Mouse (Mus musculus) embryo, embryonic 11.5 days (tissue): Measurements from ENCODE around the gene Trip12.

ENCODE experiments used
- DNase-seq: peaks from one replicate; pipeline ENCODE4 v3.0.0-alpha.2; 2012; ENCODE audit warnings: low read depth, low spot score

Gene Trip12

GRCm38 (mm10) chr1:84840018-84840664 is at the start of gene Trip12:
Gene Trip12, minus strand, starts transcription at chr1:84840516.
- DNase-seq: no peak

DNA sequence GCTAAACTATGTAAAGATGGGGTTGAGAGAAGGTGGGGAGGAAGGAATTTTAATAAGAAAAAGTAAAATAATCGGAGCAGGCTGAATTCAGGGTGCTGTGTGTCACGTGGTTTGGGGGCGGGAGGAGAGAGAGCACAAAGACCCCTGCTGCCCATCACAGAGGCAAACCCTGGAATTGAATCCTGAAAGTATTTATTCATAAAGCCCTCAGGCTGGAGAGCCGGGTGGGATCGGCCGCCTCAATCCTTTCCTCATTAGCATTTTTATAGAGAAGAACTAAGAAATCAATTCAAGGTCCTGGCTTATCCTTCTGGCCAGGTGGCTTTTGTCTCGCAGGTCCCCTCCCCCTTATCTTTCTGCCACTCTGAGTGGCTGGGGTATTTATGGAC is 49.7 kb upstream of the Trip12 start:
- no peak for DNase-seq

- DNase-seq: no peak
Observed at GRCm38 (mm10) chr1:84889330-84890004, 49.2 kb upstream of the Trip12 start.

GRCm38 (mm10) chr1:84885921-84886320 is 45.6 kb upstream of the Trip12 start:
- no peak for DNase-seq

DNA sequence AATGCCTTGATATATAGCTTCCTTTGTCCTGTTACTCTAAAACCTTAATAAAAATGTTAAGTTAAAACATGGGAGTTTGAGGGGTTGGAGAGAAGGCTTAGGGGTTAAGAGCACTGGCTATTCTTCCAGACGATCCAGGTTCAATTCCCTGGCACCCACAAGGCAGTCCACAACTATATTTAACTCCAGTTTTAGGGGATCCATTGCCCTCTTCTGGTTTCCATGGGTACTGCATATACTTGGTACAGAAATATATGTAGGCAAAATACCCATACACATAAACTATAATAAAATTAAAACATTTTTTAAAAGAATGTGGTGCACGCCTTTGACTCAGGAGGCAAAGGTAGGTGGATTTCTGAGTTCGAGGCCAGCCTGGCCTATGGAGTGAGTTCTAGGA is 44.9 kb upstream of the Trip12 start:
- DNase-seq: no peak

DNA sequence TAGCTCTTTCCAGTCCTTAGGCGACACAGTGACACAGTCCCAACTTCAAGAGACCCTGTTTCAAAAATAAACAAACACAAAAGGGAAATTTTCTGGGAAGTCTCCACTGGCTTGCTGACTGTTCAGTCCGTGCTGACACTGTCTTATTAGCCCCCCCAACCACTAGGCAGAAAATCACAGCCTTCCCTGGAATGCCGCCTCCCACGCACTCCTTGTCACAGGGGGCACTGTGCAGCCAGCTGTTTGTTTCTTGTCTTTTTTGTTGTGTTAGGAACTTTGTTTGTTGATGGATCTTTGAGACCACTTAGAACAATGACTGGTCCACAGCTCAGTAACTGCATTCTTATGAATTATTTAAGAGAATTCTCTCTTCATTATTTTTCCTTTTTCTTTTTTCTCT is 43.6 kb upstream of the Trip12 start:
- DNase-seq: no peak

GRCm38 (mm10) chr1:84882937-84883336 is 42.6 kb upstream of the Trip12 start:
- DNase-seq: no peak

DNA sequence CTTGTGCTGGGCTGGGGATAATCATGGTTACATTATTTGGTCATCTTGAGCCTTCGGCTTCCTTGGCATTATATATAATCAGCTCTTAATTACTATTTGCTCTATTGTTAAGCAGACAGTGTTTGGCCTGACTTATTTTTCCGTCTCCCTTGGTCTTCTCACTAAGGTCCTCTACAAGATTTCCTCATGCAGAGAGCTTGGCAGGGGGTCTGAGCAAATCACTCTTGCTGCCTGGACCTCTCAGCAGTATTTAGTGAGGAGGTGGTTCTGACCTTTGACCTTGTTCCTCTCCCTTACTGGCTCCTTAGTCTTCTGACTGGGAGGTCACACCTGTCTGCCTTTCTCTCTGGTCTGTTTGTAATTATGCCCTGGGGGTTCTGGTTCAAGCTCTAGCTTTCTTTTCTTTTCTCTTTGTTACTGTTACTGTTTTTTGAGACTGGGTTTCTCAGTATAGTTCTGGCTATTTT is 41.8 kb upstream of the Trip12 start:
- DNase-seq: no peak

GRCm38 (mm10) chr1:84881248-84882065 is 41.1 kb upstream of the Trip12 start:
- no peak for DNase-seq

DNA sequence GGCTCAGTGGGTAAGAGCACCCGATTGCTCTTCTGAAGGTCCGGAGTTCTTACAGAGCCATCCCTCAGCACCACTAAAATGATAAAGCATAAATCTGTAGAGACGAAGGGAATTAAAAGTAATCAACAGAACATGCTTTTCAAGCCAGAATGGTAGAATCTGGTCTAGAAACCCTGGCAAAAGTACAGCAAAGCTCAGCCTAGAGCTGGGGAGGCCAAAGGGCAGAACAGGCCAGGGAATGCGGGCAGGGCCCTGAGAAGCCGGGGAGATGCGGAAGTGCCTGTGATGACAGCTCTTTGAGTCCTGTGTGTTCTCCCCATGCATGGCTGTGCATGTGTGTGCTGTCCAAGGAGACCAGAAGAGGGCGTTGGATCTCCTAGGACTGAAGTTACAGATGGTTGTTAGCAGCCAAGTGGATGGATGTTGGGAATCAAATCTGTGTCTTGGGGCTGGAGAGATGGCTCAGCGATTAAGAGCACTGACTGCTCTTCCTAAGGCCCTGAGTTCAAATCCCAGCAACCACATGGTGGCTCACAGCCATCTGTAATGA is 39.3 kb upstream of the Trip12 start:
- DNase-seq: no peak

DNA sequence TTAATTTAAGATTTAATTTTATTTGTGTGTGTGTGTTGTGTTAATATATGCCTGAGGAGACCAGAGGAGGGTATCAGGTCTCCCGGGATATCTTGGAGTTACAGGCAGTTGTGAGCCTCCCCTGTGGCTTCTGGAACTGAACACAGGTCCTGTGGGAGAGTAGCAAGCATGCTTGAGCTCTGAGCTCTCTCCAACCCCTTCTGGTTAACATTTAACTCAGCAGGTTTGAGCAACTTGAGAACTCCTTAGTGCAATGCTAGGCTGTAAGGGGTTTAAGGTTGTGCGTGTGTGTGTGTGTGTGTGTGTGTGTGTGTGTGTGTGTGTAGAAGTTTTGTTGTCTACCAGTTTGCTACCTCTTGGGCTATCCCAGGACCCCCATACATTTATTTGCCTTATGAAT is 37.3 kb upstream of the Trip12 start:
- DNase-seq: no peak

GRCm38 (mm10) chr1:84872939-84873338 is 32.6 kb upstream of the Trip12 start:
- DNase-seq: no peak

- DNase-seq: no peak
Observed at GRCm38 (mm10) chr1:84872105-84872504, 31.8 kb upstream of the Trip12 start.

GRCm38 (mm10) chr1:84871131-84871530 is 30.8 kb upstream of the Trip12 start:
- no peak for DNase-seq

DNA sequence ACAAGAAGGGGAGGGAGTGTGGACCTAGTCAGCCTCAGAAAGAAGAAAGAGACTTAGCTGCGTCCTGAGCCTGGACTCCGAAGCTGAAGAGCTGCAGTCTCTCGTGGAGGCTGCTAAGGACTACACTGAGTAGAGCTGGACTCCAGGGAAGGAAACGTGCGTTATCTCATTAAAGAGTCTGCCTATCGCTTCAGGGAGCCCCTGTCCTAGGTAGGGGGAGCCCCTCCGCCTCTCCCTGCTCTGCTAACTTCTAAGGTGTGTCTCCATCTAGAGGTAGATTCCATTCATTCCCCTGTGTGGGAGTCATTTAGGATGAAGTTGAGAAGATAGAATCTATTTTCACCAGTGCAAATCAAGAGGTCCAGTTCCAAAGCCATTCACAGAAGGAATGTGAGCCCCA is 29.2 kb upstream of the Trip12 start:
- no peak for DNase-seq

DNA sequence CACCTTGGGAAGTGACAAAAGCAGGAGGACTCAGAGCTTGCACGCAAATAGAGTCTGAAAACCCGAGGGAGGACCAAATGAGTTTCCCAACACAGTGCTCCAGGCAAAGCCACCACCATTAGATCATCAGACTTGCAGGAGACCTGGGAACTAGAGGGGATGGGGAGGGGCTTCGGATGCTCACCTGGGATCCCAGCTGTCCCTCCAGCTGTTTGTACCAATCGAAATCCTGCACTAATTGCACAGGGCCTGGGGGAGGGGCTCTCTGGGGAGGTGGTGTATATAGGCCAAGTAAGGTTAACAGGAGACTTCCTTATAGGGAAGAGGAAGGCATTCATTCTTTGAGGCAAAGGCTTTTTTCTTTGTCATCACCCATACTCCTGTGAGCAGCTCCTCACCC is 28.5 kb upstream of the Trip12 start:
- no peak for DNase-seq

GRCm38 (mm10) chr1:84868311-84868710 is 28.0 kb upstream of the Trip12 start:
- no peak for DNase-seq

DNA sequence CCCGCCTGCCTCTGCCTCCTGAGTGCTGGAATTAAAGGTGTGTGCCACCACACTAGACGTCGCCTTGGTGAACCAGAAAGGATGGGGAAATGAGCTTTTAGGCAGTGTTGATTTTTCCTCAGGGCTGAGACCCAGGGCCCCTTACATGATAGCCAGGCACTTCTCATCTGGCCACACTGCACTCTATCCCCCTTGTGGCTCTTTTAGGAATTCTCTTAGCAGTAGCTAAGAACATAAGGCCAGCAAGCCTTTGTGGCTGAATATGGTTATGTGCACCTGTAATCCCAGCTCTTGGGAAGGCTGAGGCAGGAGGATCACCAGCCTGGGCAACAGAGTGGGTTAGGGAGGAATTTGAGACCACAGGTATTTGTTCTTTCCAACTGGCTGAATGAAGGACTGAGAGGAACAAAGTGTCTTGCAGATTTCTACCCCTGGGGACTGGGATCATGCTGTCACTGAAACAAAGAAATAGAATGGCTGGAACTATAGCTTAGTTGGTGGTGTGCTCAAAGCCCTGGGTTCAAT is 26.5 kb upstream of the Trip12 start:
- DNase-seq: no peak

- DNase-seq: no peak
Observed at GRCm38 (mm10) chr1:84866231-84866630, 25.9 kb upstream of the Trip12 start.

DNA sequence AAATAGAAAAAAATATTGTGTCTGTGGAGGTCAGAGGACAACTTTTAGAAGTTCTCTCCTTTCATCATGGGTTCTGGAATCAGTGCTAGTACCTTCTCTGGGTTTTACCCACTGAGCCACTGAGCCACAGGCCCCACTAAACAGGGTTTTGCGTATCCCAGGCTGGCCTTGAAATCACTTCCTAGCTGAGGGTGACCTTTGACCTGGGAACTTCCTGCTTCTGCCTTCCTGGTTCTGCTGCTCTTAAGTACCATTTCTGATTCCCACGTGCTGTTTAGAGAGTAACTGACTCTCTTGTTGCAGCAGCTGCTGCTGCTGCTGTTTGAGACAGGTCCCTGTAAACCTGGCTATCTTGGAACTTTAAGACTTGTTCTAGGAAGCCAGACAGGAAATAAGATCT is 24.3 kb upstream of the Trip12 start:
- no peak for DNase-seq

GRCm38 (mm10) chr1:84861255-84861630 is 20.9 kb upstream of the Trip12 start:
- no peak for DNase-seq
